Mouse (Mus musculus) heart, embryonic 11.5 days (tissue): ENCODE data around the gene Cilp2. TPM values are rescaled to one million over a fixed set of nuclear protein-coding genes. Genes with fewer than 3 reads are reported as not detected.

Experiments
- ATAC-seq: fragments of 200-750 bp; cut with Nextera tagmentation; replicated peaks from 2 replicates; pipeline ENCODE4 v1.8.0; 2017; ENCODE audit warnings: moderate library complexity; ENCODE audit not compliant: insufficient number of reproducible peaks, low FRiP score, low TSS enrichment
- H3K27ac ChIP-seq: fragments of 300-500 bp; sonication (generic); 2 replicates; pipeline ENCODE4 v1.5.1; 2014; ENCODE audit warnings: mild to moderate bottlenecking, low read depth, low read length
- H3K27me3 ChIP-seq: fragments of 300-500 bp; sonication (generic); 2 replicates; pipeline ENCODE4 v1.6.1; 2014; ENCODE audit warnings: mild to moderate bottlenecking, low read length, mixed read lengths; ENCODE audit not compliant: control insufficient read depth, insufficient read depth
- H3K36me3 ChIP-seq: fragments of 300-500 bp; sonication (generic); 2 replicates; pipeline ENCODE4 v1.6.1; 2014; ENCODE audit warnings: mild to moderate bottlenecking, low read length, moderate library complexity, mixed read lengths; ENCODE audit not compliant: control insufficient read depth, insufficient read depth
- H3K4me1 ChIP-seq: fragments of 300-500 bp; sonication (generic); 2 replicates; pipeline ENCODE4 v1.6.1; 2014; ENCODE audit warnings: low read length; ENCODE audit not compliant: control insufficient read depth, insufficient read depth
- H3K4me2 ChIP-seq: fragments of 300-500 bp; sonication (generic); 2 replicates; pipeline ENCODE4 v1.6.1; 2014; ENCODE audit warnings: mild to moderate bottlenecking, moderate library complexity
- H3K4me3 ChIP-seq: fragments of 300-500 bp; sonication (generic); 2 replicates; pipeline ENCODE4 v1.5.1; 2014; ENCODE audit warnings: low read depth, low read length
- H3K9ac ChIP-seq: fragments of 300-500 bp; sonication (generic); 2 replicates; pipeline ENCODE4 v1.6.1; 2014; ENCODE audit warnings: mild to moderate bottlenecking, low read depth, low read length, moderate library complexity
- H3K9me3 ChIP-seq: fragments of 300-500 bp; sonication (generic); replicated peaks from 2 replicates; pipeline ENCODE4 v1.6.1; 2016; ENCODE audit warnings: low read length; ENCODE audit not compliant: control insufficient read depth
- WGBS: fragments of 180-500 bp; shearing (Covaris S2); extraction: QIAGEN DNeasy Blood & Tissue Kit; methylation state at CpG from one replicate; pipeline ENCODE4 v1.1.7; 2014; ENCODE audit not compliant: insufficient replicate concordance; 5-methylcytosine and 5-hydroxymethylcytosine counted together
- polyA plus RNA-seq: library from polyadenylated mRNA; unstranded; fragments of >200 nt; fragmentation: Nextera tagmentation; extraction: Ambion mirVana; gene quantifications from 2 replicates; pipeline ENCODE4 v1.2.1, GENCODE M21; 2014

Cilp2 gene
- polyA plus RNA-seq, 1 experiment from 2014 or later = 0.21 TPM

GRCm38 (mm10) chr8:69874654-69875053 lies 12.8 kb downstream of the Cilp2 start:
- Histone ChIP-seq H3K27ac (no peak overlapping the region), H3K27me3 (peaks cover 32% of the 10 kb centered on the region), H3K4me1 (no peaks in the 10 kb centered on the region), H3K9ac (no peak overlapping the region), H3K36me3 (no peaks in the 10 kb centered on the region), H3K4me3 (no peak overlapping the region), H3K9me3 (no peaks in the 10 kb centered on the region), H3K4me2 (no peak overlapping the region)
- 70% methylated on average over 13 of the region's 13 CpGs for WGBS
- no peak for ATAC-seq

GRCm38 (mm10) chr8:69874155-69874554 lies 13.3 kb downstream of the Cilp2 start:
- no peak overlapping the region for H3K4me2 ChIP-seq
- no peak for ATAC-seq
- H3K27ac ChIP-seq = no peak overlapping the region
- no peaks in the 10 kb centered on the region for H3K9me3 ChIP-seq
- 8% methylated on average over 9 of the region's 9 CpGs for WGBS
- H3K27me3 ChIP-seq = peaks cover 27% of the 10 kb centered on the region
- H3K9ac ChIP-seq = no peak overlapping the region
- H3K36me3 ChIP-seq = no peaks in the 10 kb centered on the region
- H3K4me1 ChIP-seq = no peaks in the 10 kb centered on the region
- no peak overlapping the region for H3K4me3 ChIP-seq

- no peak overlapping the region for H3K9ac ChIP-seq
- H3K27ac ChIP-seq = no peak overlapping the region
- no peak overlapping the region for H3K4me3 ChIP-seq
- no peaks in the 10 kb centered on the region for H3K4me1 ChIP-seq
- no peak overlapping the region for H3K4me2 ChIP-seq
- 82% methylated on average over 6 of the region's 6 CpGs for whole genome bisulfite sequencing
- no peaks in the 10 kb centered on the region for H3K9me3 ChIP-seq
- no peak for ATAC-seq
- H3K27me3 ChIP-seq = peaks cover 14% of the 10 kb centered on the region
- H3K36me3 ChIP-seq = no peaks in the 10 kb centered on the region
Observed at GRCm38 (mm10) chr8:69870907-69871306, 16.6 kb downstream of the Cilp2 start.

GRCm38 (mm10) chr8:69870003-69870765 lies 17.3 kb downstream of the Cilp2 start:
- ATAC-seq = no peak
- 71% methylated on average over 11 of the region's 11 CpGs for whole genome bisulfite sequencing
- no peaks in the 10 kb centered on the region for H3K36me3 ChIP-seq
- H3K4me3 ChIP-seq = no peak overlapping the region
- H3K9ac ChIP-seq = no peak overlapping the region
- no peaks in the 10 kb centered on the region for H3K4me1 ChIP-seq
- no peak overlapping the region for H3K27ac ChIP-seq
- no peaks in the 10 kb centered on the region for H3K9me3 ChIP-seq
- H3K27me3 ChIP-seq = peaks cover 14% of the 10 kb centered on the region
- no peak overlapping the region for H3K4me2 ChIP-seq

GRCm38 (mm10) chr8:69867696-69868326 lies 19.7 kb downstream of the Cilp2 start:
- H3K27ac ChIP-seq = no peak overlapping the region
- H3K27me3 ChIP-seq = peaks cover 7% of the 10 kb centered on the region
- H3K4me3 ChIP-seq = no peak overlapping the region
- no peak overlapping the region for H3K9ac ChIP-seq
- H3K36me3 ChIP-seq = no peaks in the 10 kb centered on the region
- ATAC-seq = no peak
- WGBS = 58% methylated on average over 5 of the region's 5 CpGs
- no peaks in the 10 kb centered on the region for H3K9me3 ChIP-seq
- H3K4me2 ChIP-seq = no peak overlapping the region
- no peaks in the 10 kb centered on the region for H3K4me1 ChIP-seq

GRCm38 (mm10) chr8:69864180-69864579 lies 23.3 kb downstream of the Cilp2 start:
- Histone ChIP-seq H3K4me1 (no peaks in the 10 kb centered on the region), H3K9me3 (no peaks in the 10 kb centered on the region), H3K4me3 (no peak overlapping the region), H3K4me2 (no peak overlapping the region), H3K9ac (no peak overlapping the region), H3K27ac (no peak overlapping the region), H3K27me3 (no peaks in the 10 kb centered on the region), H3K36me3 (no peaks in the 10 kb centered on the region)
- ATAC-seq = no peak
- 58% methylated on average over 5 of the region's 5 CpGs for WGBS

GRCm38 (mm10) chr8:69863387-69864020 lies 24.0 kb downstream of the Cilp2 start:
- WGBS = 65% methylated on average over 5 of the region's 5 CpGs

GRCm38 (mm10) chr8:69861251-69861650 lies 26.2 kb downstream of the Cilp2 start:
- 50% methylated on average over 2 of the region's 2 CpGs for WGBS
- no peak for ATAC-seq
- Histone ChIP-seq H3K27ac (no peak overlapping the region), H3K36me3 (no peaks in the 10 kb centered on the region), H3K9me3 (no peaks in the 10 kb centered on the region), H3K4me1 (no peaks in the 10 kb centered on the region), H3K4me2 (no peak overlapping the region), H3K4me3 (no peak overlapping the region), H3K9ac (no peak overlapping the region), H3K27me3 (no peaks in the 10 kb centered on the region)

More at GRCm38 (mm10) chr8:69863387-69864020, 24.0 kb downstream of the Cilp2 start:
- 0 out of 2 replicates have a peak overlapping the region, but pooled peaks have one; percentile 16 for H3K9ac ChIP-seq
- no peak overlapping the region for H3K4me3 ChIP-seq
- H3K4me1 ChIP-seq = no peaks in the 10 kb centered on the region
- no peaks in the 10 kb centered on the region for H3K9me3 ChIP-seq
- H3K27me3 ChIP-seq = no peaks in the 10 kb centered on the region
- no peak for ATAC-seq
- H3K27ac ChIP-seq = no peak overlapping the region
- H3K36me3 ChIP-seq = no peaks in the 10 kb centered on the region
- H3K4me2 ChIP-seq = no peak overlapping the region
